Mouse (Mus musculus): ENCODE results near the gene Snrnp25. TPM values are rescaled to one million over a fixed set of nuclear protein-coding genes. Genes with fewer than 3 reads are reported as not detected.

Snrnp25 gene
- polyA plus RNA-seq, 1 experiment from 2014 or later = 64.9 TPM

DNA sequence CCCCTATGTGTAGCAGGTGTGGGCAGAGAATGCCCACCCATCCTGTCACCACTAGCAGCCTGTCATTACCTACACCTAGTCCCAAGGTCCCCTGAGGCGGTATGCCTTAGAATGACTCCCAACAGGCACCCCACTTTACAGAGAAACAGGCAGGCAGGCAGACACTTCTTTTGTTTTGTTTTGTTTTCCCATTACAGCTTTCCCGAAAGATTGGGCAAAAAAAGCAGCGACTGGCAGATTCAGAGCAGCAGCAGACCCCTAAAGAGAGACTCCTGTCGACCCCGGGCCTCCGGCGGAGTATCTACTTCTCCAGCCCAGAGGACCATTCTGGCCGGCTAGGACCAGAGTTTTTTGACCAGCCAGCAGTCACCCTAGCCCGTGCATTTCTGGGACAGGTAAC is 22.3 kb downstream of the Snrnp25 start:
- WGBS = 87% methylated on average over 9 of the region's 9 CpGs
- H3K27ac ChIP-seq = no peak overlapping the region
- H3K9me3 ChIP-seq (replicated peaks) = no peaks in the 10 kb centered on the region
- H3K4me1 ChIP-seq = peaks cover 36% of the 10 kb centered on the region
- no peak overlapping the region for H3K9ac ChIP-seq
- H3K36me3 ChIP-seq (ENCODE audit: poor library complexity, severe bottlenecking) = peaks cover 40% of the 10 kb centered on the region
- no peak overlapping the region for H3K4me3 ChIP-seq
- no peak for ATAC-seq
- H3K4me2 ChIP-seq = peak overlapping the region; percentile 77
- peaks cover 25% of the 10 kb centered on the region for H3K27me3 ChIP-seq

DNA sequence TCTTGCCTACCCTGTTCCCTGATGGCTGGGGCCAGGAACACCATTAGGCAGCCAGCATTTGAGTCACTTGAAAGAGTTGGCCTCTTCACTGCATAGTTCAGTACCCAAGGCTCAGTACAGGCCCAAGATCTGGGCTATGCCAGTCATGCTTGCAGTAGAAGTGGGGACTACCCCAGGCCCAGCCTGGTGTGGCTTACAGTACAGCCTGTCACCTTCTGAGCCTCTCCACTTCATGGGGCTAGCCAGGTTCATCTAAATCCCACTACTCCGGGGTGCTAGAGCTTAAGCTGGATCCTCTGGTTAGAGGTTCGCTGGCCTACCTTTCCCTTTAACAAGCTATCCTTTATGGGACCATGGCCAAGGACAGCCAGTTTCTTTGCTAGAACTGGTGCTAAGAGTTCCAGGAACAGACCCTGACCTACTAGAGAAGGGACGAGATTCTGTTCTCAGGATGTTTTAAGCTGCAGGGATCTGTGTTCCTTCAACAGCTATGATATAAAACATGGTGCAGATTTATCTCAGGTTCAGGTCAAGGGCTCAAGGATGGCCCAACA is 23.2 kb downstream of the Snrnp25 start:
- peaks cover 31% of the 10 kb centered on the region for H3K4me1 ChIP-seq
- no peak overlapping the region for H3K4me3 ChIP-seq
- H3K27ac ChIP-seq = no peak overlapping the region
- peaks cover 17% of the 10 kb centered on the region for H3K27me3 ChIP-seq
- no peak overlapping the region for H3K9ac ChIP-seq
- ATAC-seq = no peak
- no peak overlapping the region for H3K4me2 ChIP-seq
- WGBS = 81% methylated on average over 3 of the region's 3 CpGs
- H3K36me3 ChIP-seq (ENCODE audit: poor library complexity, severe bottlenecking) = peaks cover 47% of the 10 kb centered on the region
- no peaks in the 10 kb centered on the region for H3K9me3 ChIP-seq (replicated peaks)

DNA sequence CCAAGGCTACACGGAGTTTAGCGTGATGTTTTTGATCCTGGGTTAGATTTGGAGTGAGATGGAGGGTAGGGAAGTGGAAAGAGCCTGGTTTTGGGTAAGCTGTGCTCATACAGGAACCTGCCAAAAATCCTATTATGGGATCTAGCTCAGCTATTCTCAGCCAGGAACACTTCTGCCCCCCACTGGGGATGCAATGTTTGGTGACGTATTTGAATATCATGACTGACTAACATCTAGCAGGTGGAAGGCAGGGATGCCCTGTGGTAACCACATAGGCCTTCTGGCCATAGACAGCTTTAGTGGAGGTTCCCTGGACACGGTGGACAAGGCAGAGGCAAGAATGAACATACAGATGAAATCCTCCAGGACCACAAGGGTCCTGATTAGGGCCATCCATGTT is 25.0 kb downstream of the Snrnp25 start:
- WGBS = 81% methylated on average over 4 of the region's 4 CpGs
- Histone ChIP-seq H3K36me3 (ENCODE audit: poor library complexity, severe bottlenecking) (peaks cover 61% of the 10 kb centered on the region), H3K4me2 (no peak overlapping the region), H3K4me3 (no peak overlapping the region), H3K4me1 (peaks cover 27% of the 10 kb centered on the region), H3K27ac (no peak overlapping the region), H3K9ac (no peak overlapping the region), H3K9me3 (replicated peaks) (no peaks in the 10 kb centered on the region), H3K27me3 (0 out of 2 replicates have a peak, but pooled peaks cover 2% of the 10 kb centered on the region)
- ATAC-seq = no peak

DNA sequence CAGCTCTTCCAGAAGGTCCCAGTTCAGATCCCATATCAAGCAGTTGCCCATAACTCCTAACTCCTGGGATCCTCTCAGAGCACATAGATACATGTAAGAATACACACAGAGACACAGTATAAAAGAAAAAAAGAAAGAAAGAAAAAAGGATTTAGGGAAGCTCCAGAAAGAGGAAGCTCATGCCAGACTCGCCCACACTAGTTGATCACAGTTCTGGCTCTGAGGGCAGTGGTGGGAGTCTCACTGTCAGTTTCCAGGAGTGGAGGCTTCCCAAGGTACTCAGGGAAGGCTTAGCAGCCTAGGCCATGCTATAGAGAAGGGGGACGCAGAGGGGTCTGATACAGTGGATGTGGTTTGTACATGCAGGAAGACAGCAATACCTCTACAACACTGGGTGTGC is 25.9 kb downstream of the Snrnp25 start:
- H3K36me3 ChIP-seq (ENCODE audit: poor library complexity, severe bottlenecking) = peaks cover 61% of the 10 kb centered on the region
- H3K27ac ChIP-seq = no peak overlapping the region
- H3K4me3 ChIP-seq = no peak overlapping the region
- peaks cover 29% of the 10 kb centered on the region for H3K4me1 ChIP-seq
- WGBS = 88% methylated on average over 2 of the region's 2 CpGs
- ATAC-seq = no peak
- no peaks in the 10 kb centered on the region for H3K9me3 ChIP-seq (replicated peaks)
- H3K27me3 ChIP-seq = no peaks in the 10 kb centered on the region
- no peak overlapping the region for H3K9ac ChIP-seq
- H3K4me2 ChIP-seq = no peak overlapping the region

DNA sequence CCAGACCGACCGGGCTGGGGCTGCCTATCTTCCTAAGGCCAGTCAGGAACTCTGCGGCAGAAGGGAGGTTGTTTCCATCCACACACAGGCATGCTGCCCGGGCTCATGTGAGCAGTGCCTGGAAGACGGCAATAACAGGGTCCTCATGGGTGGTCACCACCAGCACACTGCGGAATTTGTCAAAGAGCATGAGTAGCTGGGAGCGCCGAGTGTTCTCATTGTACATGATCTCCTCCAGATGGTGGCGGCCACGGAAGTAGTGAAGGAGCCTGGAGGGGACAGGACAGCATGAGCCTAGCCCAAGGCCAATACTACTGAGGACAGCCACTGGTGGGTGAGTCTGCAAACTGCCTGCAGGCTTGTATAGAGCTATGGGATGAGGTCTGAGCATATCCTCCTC is 27.6 kb downstream of the Snrnp25 start:
- peaks cover 68% of the 10 kb centered on the region for H3K36me3 ChIP-seq (ENCODE audit: poor library complexity, severe bottlenecking)
- no peaks in the 10 kb centered on the region for H3K9me3 ChIP-seq (replicated peaks)
- no peaks in the 10 kb centered on the region for H3K27me3 ChIP-seq
- no peak for ATAC-seq
- WGBS = 79% methylated on average over 10 of the region's 10 CpGs
- H3K9ac ChIP-seq = no peak overlapping the region
- no peak overlapping the region for H3K4me2 ChIP-seq
- H3K4me1 ChIP-seq = peaks cover 33% of the 10 kb centered on the region
- H3K27ac ChIP-seq = no peak overlapping the region
- no peak overlapping the region for H3K4me3 ChIP-seq

DNA sequence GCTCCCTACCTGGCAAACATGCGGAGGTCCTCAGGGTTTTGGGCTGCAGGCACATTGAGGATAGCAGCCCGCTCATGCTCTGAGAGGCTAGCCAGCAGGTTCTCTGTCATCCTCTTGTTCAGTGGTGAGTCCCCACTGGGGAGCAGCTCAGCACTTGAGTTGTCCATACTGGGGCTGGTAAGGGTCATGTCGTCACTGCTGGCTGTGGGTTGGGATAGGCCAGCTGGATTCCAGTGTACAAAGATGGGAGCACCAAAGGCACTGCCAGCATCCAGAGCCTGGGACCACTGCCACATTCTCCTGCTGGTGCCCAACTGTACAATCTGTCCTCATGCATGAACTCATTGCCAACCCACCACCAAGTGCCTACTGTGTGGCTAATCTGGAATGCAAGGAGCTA is 28.7 kb downstream of the Snrnp25 start:
- WGBS = 93% methylated on average over 3 of the region's 3 CpGs
- Histone ChIP-seq H3K4me3 (no peak overlapping the region), H3K36me3 (ENCODE audit: poor library complexity, severe bottlenecking) (peaks cover 68% of the 10 kb centered on the region), H3K27me3 (no peaks in the 10 kb centered on the region), H3K9me3 (replicated peaks) (no peaks in the 10 kb centered on the region), H3K27ac (no peak overlapping the region), H3K4me1 (peaks cover 37% of the 10 kb centered on the region), H3K4me2 (no peak overlapping the region), H3K9ac (no peak overlapping the region; the same call in 1 of the 2 replicates)
- no peak for ATAC-seq

DNA sequence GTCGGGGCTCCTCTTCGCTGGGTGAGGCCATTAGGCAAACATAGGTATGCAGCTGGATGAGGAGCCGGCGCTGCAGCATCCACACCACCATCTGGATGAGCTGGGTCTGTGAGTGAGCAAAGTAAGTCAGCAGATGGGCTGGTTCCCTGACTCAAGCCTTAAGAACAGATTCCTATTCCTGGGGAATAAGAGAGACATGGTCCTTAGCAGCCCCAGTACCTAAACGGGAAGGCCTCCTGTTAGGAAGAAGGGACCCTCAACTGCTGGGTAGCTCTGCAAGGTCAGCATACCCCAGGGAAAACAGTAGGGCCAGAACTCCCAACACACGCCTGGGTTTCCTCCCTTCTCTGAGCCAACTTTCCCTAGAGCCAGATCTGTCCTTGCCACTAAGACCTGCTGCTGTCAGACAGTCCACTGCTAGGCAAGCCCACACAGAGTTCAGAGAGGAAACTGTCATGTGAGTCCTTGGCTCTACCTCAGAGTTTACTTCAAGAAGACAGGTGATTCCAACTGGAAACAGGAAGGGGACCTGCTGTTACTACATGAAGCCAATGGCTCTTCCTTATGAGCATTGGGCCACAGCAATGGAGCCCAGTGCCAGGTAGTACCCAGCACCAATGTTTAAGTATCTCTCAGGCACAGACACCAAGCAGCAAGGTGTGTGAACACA is 29.7 kb downstream of the Snrnp25 start:
- H3K9me3 ChIP-seq (replicated peaks) = no peaks in the 10 kb centered on the region
- H3K27ac ChIP-seq = peak overlapping the region; percentile 76
- no peak for ATAC-seq
- H3K4me2 ChIP-seq = no peak overlapping the region
- H3K9ac ChIP-seq = peak overlapping the region; percentile 12; the same call in 1 of the 2 replicates
- H3K27me3 ChIP-seq = no peaks in the 10 kb centered on the region
- WGBS = 90% methylated on average over 6 of the region's 6 CpGs
- peaks cover 37% of the 10 kb centered on the region for H3K4me1 ChIP-seq
- peaks cover 67% of the 10 kb centered on the region for H3K36me3 ChIP-seq (ENCODE audit: poor library complexity, severe bottlenecking)
- H3K4me3 ChIP-seq = no peak overlapping the region

DNA sequence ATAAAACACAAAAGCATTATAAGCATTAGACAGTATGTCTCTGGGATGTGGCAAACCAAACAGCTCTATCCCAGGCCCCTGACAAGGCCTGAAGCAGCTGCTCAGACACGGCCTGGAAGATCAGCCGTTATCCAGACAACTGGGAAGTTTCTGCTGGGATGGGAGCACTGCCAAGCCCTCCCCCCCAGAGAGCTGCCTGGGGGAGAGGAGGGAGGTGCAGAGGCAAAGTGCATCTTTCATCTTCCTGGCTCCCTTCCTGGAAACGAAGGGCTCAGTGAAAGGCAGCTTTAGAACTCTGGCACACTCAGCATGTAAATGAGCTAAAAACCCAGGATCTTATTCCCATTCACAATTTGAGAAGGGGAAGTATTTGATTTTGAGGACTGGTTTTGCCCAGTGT is 30.4 kb downstream of the Snrnp25 start:
- no peak overlapping the region for H3K4me2 ChIP-seq
- peaks cover 67% of the 10 kb centered on the region for H3K36me3 ChIP-seq (ENCODE audit: poor library complexity, severe bottlenecking)
- H3K27ac ChIP-seq = peak overlapping the region; percentile 76
- H3K4me1 ChIP-seq = peaks cover 37% of the 10 kb centered on the region
- H3K4me3 ChIP-seq = no peak overlapping the region
- WGBS = 30% methylated on average over 3 of the region's 3 CpGs
- no peaks in the 10 kb centered on the region for H3K27me3 ChIP-seq
- no peak overlapping the region for H3K9ac ChIP-seq
- peak; percentile 66 for ATAC-seq
- H3K9me3 ChIP-seq (replicated peaks) = no peaks in the 10 kb centered on the region

DNA sequence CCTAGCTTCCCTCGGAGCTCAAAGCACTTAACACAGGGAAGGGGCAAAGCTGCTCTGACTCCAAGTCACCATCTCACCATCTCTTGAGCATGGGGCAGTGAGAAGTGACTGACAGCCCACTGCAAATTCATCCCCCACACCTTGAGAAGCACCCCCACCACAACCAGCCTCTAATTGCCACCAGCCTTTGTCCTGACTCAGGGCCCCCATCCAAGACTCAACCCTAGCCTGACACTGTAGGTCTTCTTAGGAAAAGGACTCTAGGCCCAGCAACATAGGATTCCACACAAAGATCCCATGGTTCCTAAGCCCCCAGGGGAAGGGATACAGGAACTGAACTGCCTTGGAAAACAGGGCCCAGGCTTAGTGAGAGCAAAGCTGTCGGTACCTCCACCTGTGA is 30.9 kb downstream of the Snrnp25 start:
- Histone ChIP-seq H3K9ac (peak overlapping the region; percentile 6; the same call in 1 of the 2 replicates), H3K4me2 (no peak overlapping the region), H3K9me3 (replicated peaks) (no peaks in the 10 kb centered on the region), H3K27ac (peak overlapping the region; percentile 76), H3K27me3 (no peaks in the 10 kb centered on the region), H3K4me3 (no peak overlapping the region), H3K36me3 (ENCODE audit: poor library complexity, severe bottlenecking) (peaks cover 63% of the 10 kb centered on the region), H3K4me1 (peaks cover 37% of the 10 kb centered on the region)
- 55% methylated on average over 2 of the region's 2 CpGs for WGBS
- peak; percentile 38 for ATAC-seq

DNA sequence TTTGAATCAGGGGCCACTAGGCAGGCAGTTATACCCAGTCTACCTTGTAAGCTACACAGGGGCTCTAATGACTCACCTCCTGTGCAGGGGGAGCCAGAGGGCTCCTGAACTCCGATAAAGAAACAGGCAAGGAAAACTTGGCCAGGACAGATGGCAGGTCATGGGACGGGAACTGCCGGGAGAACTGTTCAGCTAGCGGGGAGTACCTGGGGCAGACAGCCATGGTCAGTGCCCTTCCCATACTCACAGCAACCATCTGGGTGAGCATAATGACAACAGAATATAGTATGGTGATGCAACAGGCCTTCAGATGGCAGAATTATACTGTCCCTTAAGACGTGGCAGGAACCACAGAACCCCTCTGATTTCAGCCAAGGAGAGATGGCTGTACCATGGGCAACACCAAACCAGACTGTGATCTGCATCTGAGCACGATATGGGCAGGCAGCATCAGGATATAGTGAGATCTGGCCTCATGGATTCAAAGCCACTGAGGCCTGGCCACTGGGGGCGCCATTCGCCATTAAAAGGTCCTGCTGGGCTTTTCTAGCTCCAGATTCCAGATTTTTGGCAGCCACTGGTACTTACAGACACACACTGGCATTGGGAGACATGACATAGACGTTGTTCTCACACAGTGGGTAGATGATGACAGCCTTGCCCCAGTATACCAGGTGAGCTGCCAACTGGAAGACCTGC is 31.6 kb downstream of the Snrnp25 start:
- Histone ChIP-seq H3K4me3 (no peak overlapping the region), H3K36me3 (ENCODE audit: poor library complexity, severe bottlenecking) (peaks cover 59% of the 10 kb centered on the region), H3K4me2 (no peak overlapping the region), H3K4me1 (peaks cover 37% of the 10 kb centered on the region), H3K27me3 (no peaks in the 10 kb centered on the region), H3K27ac (peak overlapping the region; percentile 76), H3K9ac (peak overlapping the region; percentile 6; the same call in 1 of the 2 replicates), H3K9me3 (replicated peaks) (no peaks in the 10 kb centered on the region)
- ATAC-seq = no peak
- 55% methylated on average over 9 of the region's 9 CpGs for WGBS

DNA sequence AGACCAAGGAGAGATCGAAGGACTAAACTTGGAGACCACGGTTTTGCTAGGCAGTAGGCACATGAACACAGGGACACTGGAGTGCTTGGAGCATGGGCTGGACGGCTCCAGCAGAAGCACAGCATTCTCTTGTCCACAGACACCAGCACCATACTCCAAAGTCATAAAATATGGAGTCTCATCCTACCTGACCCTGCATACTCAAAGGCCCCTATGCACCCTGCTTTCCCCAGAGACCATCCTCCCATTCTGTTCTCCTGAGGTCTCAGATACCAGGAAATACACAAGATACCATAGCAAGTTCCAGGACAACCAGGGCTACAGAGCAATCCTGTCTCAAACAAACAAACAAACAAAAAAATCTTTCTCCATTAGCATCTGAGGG is 32.2 kb downstream of the Snrnp25 start:
- Histone ChIP-seq H3K9ac (no peak overlapping the region), H3K4me1 (peaks cover 37% of the 10 kb centered on the region), H3K4me3 (no peak overlapping the region), H3K27me3 (no peaks in the 10 kb centered on the region), H3K9me3 (replicated peaks) (no peaks in the 10 kb centered on the region), H3K4me2 (no peak overlapping the region), H3K27ac (peak overlapping the region; percentile 76; the same call in 1 of the 2 replicates), H3K36me3 (ENCODE audit: poor library complexity, severe bottlenecking) (peaks cover 58% of the 10 kb centered on the region)
- WGBS = 92% methylated on average over 3 of the region's 3 CpGs
- ATAC-seq = no peak

DNA sequence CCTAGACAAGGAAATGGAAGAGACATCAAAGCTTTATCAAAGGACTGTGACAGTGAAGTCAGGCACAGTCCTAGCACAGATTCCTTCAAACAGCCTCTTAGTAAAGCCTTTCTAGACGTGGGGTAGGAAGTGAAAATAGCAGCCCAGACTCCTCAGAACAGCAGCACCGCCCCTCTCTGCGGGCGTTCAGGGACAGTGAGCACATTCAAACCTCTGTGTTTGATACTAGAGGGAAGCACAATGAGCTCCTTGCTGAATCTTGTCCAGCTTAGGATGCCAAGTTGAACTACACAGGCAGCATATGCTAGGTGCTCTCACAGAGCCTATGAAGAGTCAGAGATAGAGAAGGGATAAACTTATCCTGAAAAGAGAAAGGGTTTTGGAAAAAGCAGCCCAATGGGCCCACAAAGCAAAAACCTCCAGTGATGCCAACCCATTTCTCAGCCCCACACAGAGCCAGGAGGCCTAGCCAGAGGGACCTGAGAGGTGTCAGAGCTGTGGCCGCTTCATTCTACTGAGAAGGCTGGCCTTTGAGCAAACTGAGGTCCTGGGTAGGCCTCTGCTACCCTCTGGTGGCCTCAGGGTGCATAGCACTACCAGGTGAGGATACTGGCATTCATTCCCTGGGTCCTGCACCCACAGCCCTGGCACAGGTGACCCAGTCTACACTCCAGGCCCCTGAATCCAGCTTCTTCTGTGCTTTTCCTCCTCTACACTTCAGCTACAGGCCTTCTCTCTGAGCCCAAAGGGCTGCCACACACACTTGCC is 33.1 kb downstream of the Snrnp25 start:
- Histone ChIP-seq H3K27me3 (no peaks in the 10 kb centered on the region), H3K36me3 (ENCODE audit: poor library complexity, severe bottlenecking) (peaks cover 54% of the 10 kb centered on the region), H3K4me1 (peaks cover 37% of the 10 kb centered on the region), H3K9me3 (replicated peaks) (no peaks in the 10 kb centered on the region), H3K9ac (no peak overlapping the region), H3K27ac (no peak overlapping the region), H3K4me3 (no peak overlapping the region), H3K4me2 (no peak overlapping the region)
- peak; percentile 57 for ATAC-seq
- WGBS = 63% methylated on average over 5 of the region's 5 CpGs

All from forebrain, embryonic 13.5 days (tissue).